Mouse (Mus musculus) lung, adult 2 months (tissue): Measurements from ENCODE around the gene Ecm2.
A peak's percentile ranks its signal among the peaks of the same experiment; 100 is the strongest.

Experiments used
- CTCF ChIP-seq: fragments of 200-500 bp; IDR thresholded peaks from 2 replicates; pipeline ENCODE4 v1.5.1; 2011; ENCODE audit warnings: mild to moderate bottlenecking, low read length, control low read depth; ENCODE audit not compliant: insufficient read depth
- POLR2A ChIP-seq: fragments of 200-500 bp; IDR thresholded peaks from 2 replicates; pipeline ENCODE4 v1.6.1; 2011; ENCODE audit warnings: low read depth, mild to moderate bottlenecking, control low read depth, low read length, borderline replicate concordance; ENCODE audit errors: extremely low read depth

DNA sequence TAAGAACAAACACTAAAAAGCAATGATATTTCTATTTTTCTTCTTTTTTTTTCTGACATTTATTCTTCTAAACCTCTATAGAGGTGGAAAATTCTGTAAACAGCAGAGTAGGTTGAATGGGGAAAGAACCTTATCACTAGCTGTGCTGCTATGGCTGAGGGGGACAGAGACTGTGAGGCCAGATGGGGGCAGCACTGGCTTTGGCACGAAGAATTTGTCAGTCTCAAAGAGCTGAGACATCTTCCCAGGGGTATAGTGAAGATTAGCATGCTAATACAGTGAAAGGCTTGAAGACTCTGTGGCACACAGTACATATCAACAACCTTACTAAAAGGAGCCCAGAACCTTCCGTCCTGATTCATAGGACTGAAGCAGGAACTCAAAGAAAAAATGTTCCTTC, 54.6 kb downstream of the Ecm2 start:
- TF ChIP-seq CTCF (peak; percentile 51; the same call in 1 of the 2 replicates), POLR2A (no peak)
